Mouse (Mus musculus): ENCODE data around the gene Apcs.

The Apcs gene

DNA sequence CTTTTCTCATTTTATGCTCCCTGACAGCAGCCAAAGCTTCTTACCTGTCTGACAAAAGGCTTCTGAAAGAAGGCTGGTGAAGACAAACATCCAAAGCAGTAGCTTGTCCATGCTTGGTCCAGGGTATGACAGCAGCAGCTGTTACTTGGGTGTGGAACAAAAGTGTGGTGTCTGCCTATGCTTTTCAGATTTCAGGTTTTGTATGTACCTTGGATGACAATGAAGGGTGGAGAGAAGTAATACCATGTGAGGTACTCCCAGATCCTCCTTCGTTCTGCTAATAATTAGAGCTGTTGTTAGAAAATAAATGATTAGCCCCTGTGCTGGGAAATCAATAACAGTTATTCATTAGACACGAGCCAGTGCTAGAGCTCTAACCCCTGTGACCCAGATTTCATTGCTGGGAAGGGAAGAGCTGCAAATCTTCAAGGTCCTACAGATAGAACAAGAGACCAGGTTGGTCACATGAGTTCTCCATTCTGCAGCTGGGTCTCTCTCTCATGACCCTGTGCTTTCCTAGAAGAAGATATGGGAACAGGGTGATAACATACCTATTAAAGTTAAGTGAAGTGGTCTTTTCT, at the start of gene Apcs:
TSS of gene Apcs (minus strand) at position 265 of the 581 bp plus-strand sequence.
- DNase-seq (ENCODE audit: low spot score): no peak

DNA sequence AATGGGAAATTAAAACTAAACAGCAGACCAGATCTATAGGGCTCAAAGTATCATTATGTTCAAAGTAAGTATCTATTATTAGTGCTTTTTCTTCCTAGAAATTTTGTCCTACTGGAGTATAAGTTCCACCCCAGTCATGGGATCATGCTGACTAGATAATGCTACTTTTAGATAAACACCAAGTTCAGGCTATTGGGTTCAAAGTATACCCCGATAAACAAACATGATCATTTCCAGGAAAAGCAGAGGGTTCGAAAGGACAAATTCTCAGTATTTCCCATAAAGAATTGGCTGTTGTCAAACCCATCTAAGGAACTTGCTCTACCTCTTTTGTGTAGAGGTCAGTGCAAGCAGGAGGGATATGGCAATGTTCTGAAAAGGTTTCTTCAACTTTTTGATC, 37.4 kb upstream of the Apcs start:
- DNase-seq (ENCODE audit: low spot score): peak; percentile 9

DNA sequence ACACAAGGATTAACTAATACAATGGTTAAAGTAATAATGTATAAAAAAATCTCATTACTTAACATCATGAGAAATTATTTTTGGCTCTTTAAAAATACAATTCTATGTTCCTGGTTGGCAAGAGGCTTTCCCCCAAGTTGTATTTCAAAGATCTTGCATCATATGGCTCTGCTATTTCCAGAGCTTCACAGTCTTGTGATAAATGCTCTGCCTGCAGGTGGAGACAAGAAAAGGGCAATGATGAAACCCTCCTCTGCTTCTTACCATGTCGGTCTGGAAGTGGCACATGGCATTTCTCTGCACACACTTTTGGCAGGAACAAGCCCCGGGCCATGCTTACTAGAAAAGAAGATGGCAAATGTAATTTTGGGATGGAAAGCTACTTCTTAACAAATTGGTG, 23.6 kb upstream of the Apcs start:
- no peak for DNase-seq (ENCODE audit: low spot score)

DNA sequence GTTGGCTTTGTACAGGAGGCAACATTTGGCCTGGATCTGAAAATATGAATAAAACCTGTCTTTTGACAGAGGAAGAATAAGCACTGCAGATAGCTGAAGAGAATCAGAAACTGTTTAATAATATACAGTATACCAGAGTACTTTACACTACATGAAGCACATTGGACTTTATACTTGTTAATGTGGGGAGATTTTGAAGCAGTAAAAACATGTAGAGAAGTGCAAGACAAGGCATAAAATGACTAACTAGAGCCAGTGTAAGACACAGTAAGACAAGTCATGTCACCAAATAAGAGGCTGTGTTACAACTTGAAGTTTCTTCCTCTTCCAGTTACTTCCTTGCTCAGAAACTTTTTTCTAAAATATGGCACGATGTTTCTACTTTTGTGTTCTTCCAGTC, 22.3 kb upstream of the Apcs start:
- no peak for DNase-seq (ENCODE audit: low spot score)

DNA sequence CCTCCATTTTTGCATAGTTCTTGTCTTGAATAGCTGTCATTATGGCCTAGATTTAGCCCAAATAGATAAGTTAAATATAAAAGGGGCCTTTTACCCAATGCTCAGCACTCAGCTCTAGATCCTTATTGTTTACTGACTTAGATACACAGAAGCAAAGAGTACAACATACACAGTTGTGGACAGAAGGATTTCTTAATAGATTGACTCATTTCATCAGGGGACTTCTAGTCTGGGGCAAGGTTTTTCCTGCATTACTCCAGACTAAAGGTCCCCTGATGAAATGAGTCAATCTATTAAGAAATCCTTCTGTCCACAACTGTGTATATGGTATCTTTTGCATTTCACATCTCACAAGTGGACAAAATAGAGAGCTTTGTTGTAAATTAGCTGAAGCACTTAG, 8.5 kb upstream of the Apcs start:
- no peak for DNase-seq (ENCODE audit: low spot score)

DNA sequence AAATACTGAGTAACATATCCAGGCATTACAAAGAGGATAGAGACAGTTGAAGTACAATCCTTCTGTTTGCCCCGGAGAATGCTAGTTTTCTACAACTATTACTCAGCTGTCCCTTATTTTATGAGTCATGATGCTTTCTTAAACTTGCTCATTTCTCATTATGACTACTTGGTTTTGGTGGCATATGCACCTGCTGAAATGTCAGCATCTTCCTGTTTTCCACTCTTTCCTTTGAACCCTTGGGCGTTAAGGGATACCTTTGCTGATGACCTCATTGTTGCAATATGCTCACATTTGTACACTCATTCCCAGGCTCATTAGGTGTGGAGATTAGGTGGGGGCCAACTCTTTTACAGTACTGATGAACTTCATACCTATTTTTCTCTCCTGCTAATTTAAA, 594 bp upstream of the Apcs start:
- DNase-seq (ENCODE audit: low spot score): no peak

DNA sequence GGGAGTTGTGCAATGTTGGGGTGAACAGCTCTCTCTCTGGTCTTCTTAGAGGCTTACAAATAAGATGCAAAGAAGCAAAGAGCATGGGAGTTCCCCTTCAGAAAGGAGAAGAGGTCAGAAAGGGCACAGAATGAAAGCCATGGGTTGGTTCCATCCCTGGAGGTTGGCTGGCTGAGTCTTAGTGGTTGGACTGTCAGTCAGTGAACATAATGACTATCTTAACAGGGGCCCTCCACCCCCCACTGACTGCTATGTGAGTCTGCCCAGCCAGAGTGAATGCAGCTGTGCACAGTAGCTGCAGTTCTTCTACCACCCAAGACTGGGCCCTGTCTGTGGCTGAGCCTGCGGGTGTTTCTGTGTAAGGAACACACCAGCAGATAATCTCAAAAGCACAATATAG, 18.2 kb downstream of the Apcs start:
- no peak for DNase-seq (ENCODE audit: low spot score)

DNA sequence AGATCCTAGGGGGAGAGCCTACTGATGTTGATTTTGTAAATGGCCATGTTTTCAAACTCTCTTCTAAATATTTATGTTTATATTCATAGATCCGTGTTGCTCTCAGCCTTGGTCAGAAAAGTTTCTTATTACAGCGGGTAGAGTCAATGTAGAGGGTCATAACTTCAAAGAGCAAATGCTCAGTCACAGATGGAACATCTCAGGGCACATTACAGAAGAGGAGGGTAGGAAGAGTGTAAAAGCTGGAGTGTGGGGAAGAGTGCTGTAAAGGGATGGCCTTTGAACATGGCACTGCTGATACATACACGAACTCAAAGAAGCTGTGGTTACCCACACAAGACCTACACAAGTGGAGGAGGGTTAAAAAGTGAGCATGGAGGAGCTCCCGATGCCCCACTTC, 19.6 kb downstream of the Apcs start:
- no peak for DNase-seq (ENCODE audit: low spot score)

DNA sequence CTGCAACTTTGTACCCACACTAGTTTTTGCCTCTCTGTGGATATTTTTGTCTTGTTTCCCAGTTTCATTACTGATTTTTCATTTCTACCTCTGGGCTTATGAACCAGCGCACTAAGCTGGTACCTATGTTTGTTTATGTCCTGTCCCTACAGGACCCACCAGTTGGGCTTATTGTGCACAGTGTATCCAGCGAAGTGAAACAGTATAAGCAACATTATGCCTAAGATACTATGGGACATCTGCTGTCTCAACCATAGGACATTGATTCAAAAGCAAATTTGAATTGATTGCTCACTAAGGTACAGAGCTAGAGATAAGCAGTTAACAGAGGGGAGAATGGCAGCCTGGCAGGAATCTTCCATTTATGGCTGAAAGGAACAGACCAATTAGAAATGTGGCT, 46.7 kb downstream of the Apcs start:
- DNase-seq (ENCODE audit: low spot score): no peak

DNA sequence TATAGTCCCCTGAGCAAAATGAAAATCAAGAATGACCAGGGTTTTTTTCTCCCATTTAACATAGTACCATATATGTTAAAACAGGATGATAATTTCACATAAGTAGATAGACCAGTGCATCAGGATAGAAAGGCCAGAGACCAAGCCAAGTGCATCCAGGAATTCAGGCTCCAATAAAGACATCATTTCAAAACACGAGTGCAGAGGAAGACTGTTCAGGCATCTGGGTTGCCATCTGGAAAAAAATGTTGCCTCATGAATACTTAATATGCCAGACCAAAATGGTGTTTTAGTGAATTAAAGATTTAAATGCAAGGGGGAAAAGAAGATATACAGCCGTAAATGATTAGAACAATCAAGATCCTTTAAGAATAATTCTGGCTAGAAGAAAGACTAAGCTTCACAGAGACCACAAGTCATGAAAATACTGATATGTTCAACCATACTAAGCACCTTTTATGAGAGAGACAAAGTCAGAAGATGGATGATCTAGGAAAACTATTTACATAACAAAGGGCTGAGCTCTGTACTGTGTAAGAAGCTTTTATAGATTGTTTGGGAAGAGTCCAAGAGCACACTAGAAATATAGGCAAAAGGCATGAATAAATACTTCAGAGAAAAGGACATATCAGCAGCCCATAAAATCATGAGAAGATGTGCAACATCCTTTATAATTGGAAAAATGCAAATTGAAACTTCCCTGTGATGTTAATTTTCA, 47.6 kb downstream of the Apcs start:
- DNase-seq (ENCODE audit: low spot score): no peak

Data from yolk sac, embryonic 10.5 days (tissue).